Mouse (Mus musculus) thymus, postnatal 25 days (tissue): ENCODE data around the gene Fem1a.
"Not testable (repeated sequence)": the region's sequence is repeated elsewhere in the genome, so short reads cannot be mapped to it uniquely, and the experiment has no call there.

Source experiments
- DNase-seq: peaks from one replicate; pipeline ENCODE4 v3.0.0; 2022

Fem1a gene

GRCm38 (mm10) chr17:56257181-56257894, 728 bp downstream of the Fem1a start:
- DNase-seq = peak; percentile 16

GRCm38 (mm10) chr17:56258269-56258668, 1.7 kb downstream of the Fem1a start:
- DNase-seq = not testable (repeated sequence)

- DNase-seq = not testable (repeated sequence)
These were observed 2.2 kb downstream of the Fem1a start for GRCm38 (mm10) chr17:56258812-56259211.

GRCm38 (mm10) chr17:56259301-56260037, 2.9 kb downstream of the Fem1a start:
- no peak for DNase-seq

GRCm38 (mm10) chr17:56261166-56261565, 4.6 kb downstream of the Fem1a start:
- DNase-seq = no peak

- DNase-seq = no peak
These were observed 6.1 kb downstream of the Fem1a start for GRCm38 (mm10) chr17:56262645-56263094.

DNA sequence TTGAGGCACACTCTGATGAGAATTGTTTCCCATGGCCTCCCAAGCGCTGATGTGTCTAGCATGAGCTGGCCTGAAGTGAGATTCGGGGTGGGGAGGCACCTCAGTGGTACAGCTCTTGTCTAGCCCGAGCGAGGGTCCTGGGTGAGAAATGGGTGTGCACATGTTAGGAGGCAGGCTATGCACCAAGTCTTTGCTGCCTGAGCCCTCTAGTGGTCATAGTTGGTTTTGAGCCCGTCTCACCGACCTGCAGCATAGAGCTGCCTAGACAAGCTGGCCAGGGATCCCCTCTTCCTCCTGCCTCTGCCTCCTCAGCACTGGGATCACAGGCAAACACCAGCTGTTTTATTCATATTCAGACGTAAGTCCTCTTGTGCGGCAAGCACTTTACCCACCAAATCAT, 7.4 kb downstream of the Fem1a start:
- DNase-seq = peak; percentile 80

- DNase-seq = no peak
These were observed 8.4 kb downstream of the Fem1a start for GRCm38 (mm10) chr17:56265011-56265410.

DNA sequence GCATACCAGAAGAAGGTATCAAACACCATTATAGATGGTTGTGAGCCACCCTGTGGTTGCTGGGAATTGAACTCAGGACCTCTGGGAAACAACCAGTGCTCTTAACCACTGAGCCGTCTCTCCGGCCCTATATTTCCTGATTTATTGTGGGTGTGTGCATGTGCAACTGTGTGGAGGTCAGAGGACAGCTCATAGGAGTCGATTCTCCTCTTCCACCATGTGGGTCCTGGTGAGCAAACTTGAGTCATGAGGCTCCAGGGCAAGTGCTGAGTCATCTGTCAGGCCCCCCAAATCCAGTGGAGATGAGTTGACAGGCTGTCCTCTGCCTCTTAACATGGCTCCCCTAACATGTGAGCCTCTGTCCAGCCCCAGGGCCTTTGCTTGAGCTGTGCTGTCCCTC, 9.3 kb downstream of the Fem1a start:
- no peak for DNase-seq

DNA sequence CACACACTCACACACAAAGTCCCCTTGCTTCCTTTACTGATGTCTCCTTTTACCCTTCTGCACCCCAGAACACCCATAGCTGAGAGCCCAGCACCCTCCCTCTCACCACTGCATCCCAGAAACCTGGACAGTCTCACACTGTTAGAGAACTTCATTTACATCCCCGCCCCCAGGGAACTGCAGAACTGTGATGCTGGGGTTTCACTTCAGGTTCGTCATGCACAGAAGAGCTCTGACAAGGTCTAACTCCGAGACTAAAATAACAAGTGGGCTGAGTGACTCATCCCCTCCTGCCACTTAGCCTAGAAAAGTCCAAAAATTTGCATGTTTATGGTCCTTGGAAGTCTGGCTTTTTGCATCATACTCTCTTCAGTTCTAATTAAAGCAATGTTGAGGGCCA, 9.7 kb downstream of the Fem1a start:
- no peak for DNase-seq

DNA sequence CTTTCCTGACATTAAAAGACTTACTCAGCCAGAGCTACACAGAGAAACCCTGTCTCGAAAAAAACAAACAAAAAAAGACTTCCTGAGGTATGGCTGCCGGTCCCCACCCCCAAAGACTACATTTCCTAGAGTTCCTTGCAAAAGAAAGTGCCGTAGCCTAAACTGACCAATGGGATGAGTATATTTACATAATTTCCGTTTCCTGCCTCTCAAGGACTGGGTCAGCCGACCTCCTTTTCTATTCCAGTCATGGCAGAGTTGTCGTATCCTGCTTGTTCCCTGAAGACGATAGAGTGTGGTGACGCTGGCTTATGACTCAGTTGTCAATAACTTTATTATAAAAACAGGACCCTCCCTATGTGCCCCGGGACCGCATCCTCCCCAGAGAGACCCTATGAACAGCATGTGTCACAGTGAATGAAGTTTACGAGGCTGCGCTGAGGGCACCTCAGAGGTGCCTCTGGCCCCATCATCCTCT, 12.6 kb downstream of the Fem1a start:
- DNase-seq = peak; percentile 63

GRCm38 (mm10) chr17:56269741-56270140, 13.1 kb downstream of the Fem1a start:
- DNase-seq = no peak

DNA sequence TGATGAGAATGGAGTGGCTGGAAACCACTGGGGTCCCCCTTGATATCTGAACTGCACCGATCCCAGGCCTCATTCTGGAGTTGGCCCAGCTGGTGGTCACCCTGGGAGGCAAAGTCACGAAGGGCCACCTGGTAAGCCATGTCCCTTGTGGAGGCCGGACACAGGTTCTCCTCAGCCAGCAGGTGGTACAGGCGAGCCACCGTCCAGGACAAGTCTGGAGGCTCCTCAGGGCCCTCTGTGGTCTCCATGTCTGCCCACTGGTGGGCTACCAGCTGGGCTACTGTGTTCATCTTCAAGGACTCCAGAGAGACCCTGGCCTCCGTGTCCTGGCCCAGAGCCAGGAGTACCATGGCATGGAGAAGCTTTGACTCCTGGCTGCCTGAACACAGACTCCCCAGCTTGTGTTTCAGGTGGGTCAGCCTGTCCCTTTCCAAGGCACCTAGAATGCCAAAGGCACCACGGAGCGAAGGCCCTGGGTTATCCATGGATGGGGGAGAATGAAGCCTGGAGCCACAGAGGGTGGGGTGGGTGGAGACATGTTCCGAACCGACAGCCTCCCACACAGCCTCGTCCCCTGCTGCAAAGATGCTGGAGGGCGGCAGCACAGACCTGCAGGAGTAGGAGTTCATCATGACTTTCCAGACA, 15.1 kb downstream of the Fem1a start:
- DNase-seq = no peak

DNA sequence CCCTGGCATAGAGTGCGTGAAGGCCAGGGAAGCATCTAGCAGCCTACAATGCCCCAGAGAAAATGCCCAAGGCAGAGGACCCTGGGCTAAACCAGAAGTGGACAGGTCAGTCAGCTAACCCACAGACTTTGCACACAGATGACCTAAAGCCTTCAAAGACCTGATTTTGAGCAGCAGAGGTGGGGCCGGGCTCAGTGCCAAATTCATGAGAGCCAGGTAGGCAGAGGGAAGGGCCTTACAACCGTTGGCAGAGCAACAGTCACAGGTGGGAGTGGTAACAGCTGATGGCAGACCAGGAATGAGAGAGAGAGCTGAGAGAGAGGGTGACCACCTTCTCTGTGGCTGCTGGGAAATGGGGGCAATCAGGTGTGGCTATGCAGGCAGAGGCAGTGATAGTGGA, 16.0 kb downstream of the Fem1a start:
- DNase-seq = no peak

DNA sequence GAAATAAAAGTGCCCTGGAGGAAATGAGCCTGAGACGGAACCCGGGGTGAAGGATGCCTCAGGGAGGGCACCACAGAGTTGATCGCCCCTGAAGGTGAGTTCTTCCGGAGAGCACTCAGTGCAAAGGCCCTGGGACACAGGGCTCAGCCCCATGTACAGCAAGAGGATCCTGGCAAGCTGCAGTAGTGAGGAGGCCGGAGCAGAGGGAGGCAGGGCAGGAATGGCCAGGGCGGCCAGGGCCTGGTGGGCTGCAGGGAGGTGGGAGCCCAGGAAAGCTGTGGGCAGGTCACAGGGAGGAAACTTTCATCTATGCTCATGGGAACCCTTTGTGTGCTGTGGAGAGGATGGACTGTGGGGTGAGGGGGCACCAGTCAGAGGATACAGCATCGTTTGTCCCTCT, 16.9 kb downstream of the Fem1a start:
- DNase-seq = no peak

GRCm38 (mm10) chr17:56273986-56274385, 17.4 kb downstream of the Fem1a start:
- DNase-seq = no peak

- peak; percentile 27 for DNase-seq
These were observed 19.4 kb downstream of the Fem1a start for GRCm38 (mm10) chr17:56275842-56276480.

DNA sequence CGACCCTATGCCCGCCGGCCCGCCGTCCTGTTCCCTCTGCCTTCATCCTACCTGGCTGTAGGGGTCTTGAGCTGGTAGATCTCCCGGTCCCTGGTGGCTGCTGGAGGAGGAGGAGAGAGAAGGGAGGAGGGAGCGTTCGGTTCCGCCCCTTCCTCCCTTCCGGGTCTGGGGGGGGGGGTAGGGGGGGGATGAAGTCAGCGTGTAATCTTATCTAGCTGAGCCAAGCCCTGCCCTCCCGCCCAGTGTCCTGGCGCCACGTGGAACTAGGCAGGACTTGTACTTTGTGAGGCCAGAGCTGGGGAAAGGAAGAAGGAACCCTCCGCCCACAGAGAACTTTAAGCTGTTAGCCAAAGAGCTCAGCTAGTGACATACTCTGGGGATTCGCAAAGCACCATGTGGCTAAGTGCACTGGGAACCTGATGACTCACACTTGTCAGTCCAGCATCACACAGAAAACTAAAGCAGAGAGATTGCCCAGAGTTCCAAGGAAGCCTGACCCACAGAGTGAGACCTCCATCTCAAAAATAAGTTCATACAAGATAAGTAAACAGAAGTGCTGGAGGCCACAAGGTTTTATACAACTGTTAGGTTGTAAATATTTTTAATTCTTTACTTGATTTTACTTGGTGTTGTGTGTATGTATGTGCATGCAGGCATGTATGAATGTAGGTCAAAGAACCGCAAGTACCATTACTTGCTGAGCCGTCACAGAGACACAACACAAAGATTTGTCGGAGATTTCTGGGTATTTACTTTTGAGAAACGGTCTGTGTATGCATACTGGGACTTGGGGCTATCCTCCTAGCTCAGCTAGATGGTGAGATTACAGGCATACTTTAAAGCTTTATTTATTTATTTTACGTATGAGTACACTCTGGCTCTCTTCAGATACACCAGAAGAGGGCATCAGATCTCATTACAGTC, 20.3 kb downstream of the Fem1a start, which contains the start of gene Ticam1:
TSS of gene Ticam1 (minus strand) at position 144 of the 924 bp plus-strand sequence.
- DNase-seq = peak; percentile 73

GRCm38 (mm10) chr17:56277567-56277893, 20.9 kb downstream of the Fem1a start:
- peak; percentile 22 for DNase-seq

- no peak for DNase-seq
These were observed 21.7 kb downstream of the Fem1a start for GRCm38 (mm10) chr17:56278340-56278739.

- DNase-seq = no peak
These were observed 23.0 kb downstream of the Fem1a start for GRCm38 (mm10) chr17:56279481-56280155.
